15 mouse cellular contexts compared by ENCODE assay signal in the genomic region with DNA sequence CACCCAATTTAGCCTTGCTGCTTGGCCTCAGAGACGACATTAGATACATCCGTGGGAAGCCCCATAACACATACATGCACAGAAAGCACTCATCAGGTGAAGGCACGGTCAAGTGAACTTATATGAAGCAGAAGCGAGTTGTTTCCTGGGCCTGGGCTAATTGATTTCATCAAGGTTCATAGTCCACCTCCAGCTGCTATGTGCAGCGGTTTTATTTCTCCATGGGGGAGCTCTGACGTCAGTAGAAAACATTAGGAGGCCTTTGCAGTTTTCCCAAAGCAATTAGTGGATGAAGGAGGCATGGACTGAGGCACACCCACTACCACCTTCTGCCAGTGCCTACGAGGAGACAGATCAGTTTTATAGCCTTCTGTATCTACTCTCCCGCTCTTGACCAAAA.
"Had no signal": no experiment of that assay in that cellular context is flagged by ENCODE, and none has a peak within 500 bp of the region (broad histone marks: within the 10 kb centered on the region; RNA-seq: fewer than 3 reads in every experiment).

No protein-coding gene starts in this region.

- H3K9ac ChIP-seq: hindbrain, embryonic 15.5 days; liver, embryonic 14.5 days; neural tube, embryonic 15.5 days had no signal

- DNase-seq: lung, adult 2 months; lung, postnatal 36 days; midbrain, embryonic 14.5 days; right cerebral cortex, adult 18-20 months; right cerebral cortex, postnatal 25 days; thymus, postnatal 4 days had no signal

- H3K4me3 ChIP-seq: hindbrain, embryonic 15.5 days; left cerebral cortex, adult 2 months; limb, embryonic 10.5 days; midbrain, embryonic 10.5 days; myocyte; neural tube, embryonic 15.5 days had no signal

- H3K27me3 ChIP-seq: hindbrain, embryonic 15.5 days; neural tube, embryonic 15.5 days had no signal

- ATAC-seq: lung, postnatal 0 days had no signal

- H3K36me3 ChIP-seq: hindbrain, embryonic 15.5 days; limb, embryonic 10.5 days; midbrain, embryonic 10.5 days; neural tube, embryonic 15.5 days had no signal

- H3K27ac ChIP-seq: hindbrain, embryonic 15.5 days; left cerebral cortex, adult 2 months; limb, embryonic 10.5 days; liver, embryonic 14.5 days; midbrain, embryonic 10.5 days; neural tube, embryonic 15.5 days; stomach, postnatal 0 days had no signal

- H3K9me3 ChIP-seq: hindbrain, embryonic 15.5 days; limb, embryonic 10.5 days; neural tube, embryonic 15.5 days had no signal

- H3K4me2 ChIP-seq: hindbrain, embryonic 15.5 days; neural tube, embryonic 15.5 days had no signal
